Mouse (Mus musculus): ENCODE results near the gene Sec61b.

The Sec61b gene

GRCm38 (mm10) chr4:47473968-47474729 lies at the start of gene Sec61b, which contains the start of gene Alg2:
TSS of gene Sec61b (plus strand) at chr4:47474658.
TSS of gene Alg2 (minus strand) at chr4:47474333.
- DNase-seq (ENCODE audit: low spot score in 2 of 2), result peak; percentile 95 to 98

- no peak for DNase-seq (ENCODE audit: low spot score in 2 of 2)
These were observed 49.1 kb upstream of the Sec61b start for GRCm38 (mm10) chr4:47425247-47425830.

GRCm38 (mm10) chr4:47427606-47428005 lies 46.9 kb upstream of the Sec61b start:
- no peak for DNase-seq (ENCODE audit: low spot score in 2 of 2)

DNA sequence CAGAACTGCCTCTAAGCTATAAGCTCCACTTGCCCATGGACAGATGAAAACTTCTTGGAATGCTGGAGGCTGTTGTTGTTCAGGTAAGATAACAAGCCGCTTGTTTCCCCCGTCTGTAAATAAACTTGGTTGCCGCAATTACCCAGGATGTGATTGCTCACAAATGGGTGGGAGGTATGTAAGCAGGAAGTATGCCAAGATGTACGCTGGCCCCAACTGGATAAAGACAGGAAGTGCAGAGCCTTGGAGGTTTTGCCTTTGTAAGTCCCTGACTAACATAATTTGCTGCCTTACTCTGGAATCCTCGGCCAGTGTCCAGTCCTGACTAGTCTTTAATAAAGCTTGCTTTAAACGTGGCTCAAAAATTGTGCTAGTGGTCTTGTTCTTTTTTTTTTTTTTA lies 43.9 kb upstream of the Sec61b start:
- no peak for DNase-seq (ENCODE audit: low spot score in 2 of 2)

- DNase-seq (ENCODE audit: low spot score in 2 of 2), result no peak
These were observed 43.4 kb upstream of the Sec61b start for GRCm38 (mm10) chr4:47431081-47431480.

DNA sequence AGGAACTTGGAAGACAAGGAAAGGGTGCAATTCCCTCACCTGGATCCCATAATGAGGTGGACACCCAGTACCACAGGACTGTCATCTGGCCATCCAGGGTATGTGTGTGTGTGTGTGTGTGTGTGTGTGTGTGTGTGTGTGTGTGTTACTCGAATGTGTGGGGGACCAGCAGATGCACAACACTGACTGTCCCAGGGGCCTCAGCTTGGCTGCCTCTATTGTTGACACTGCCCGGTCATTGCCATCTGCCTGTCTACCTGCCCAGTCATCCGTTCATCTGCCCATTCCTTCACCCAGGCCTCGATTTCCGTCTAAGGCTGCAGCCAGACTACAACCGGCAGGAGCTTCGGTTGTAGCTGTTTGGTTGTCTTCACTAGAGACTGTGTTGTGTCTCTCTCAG lies 41.7 kb upstream of the Sec61b start:
- DNase-seq (ENCODE audit: low spot score in 2 of 2), result no peak

DNA sequence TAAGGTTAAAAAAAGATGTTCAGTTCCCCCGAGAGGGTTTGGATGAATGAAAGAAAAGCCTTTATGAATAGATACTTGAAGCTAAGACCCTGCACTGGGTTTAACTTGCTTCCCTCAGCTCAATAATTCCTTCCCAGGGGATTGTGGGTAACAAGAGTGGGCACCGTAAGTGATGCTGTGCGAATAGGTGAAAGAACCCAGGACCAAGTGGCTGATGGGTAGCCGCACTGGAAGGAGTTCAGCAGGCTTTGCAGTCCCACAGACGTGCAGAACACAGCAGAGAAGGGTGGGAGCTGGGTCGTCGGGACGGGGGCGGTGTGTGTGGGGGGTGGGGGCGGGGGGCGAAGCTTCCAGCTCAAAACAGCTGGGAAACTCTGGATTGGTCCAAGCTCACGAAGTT lies 39.3 kb upstream of the Sec61b start:
- no peak for DNase-seq (ENCODE audit: low spot score in 2 of 2)

GRCm38 (mm10) chr4:47435566-47436360 lies 38.7 kb upstream of the Sec61b start:
- DNase-seq (ENCODE audit: low spot score in 2 of 2), result no peak

- DNase-seq (ENCODE audit: low spot score in 2 of 2), result peak; percentile 92 to 94
These were observed 36.8 kb upstream of the Sec61b start for GRCm38 (mm10) chr4:47437365-47438340.

DNA sequence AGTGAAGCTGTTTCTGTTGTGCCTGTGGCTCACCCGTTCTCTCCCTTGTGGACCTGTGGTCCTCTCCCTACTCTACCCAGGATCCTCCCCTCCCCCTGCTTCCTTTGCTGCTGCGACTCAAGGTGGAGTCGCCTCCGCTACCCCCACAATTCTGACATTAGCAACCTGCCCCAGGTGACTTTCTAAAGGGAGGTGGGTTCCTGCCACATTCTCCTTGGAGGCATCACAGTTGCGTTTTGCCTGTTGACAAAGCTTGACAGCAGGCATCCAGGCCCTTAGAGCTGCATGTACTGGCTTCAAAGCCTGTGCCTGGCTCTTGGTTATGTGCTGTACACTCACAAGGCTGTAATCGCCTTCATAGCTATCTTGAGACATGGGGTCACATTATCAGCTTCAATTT lies 35.5 kb upstream of the Sec61b start:
- DNase-seq (ENCODE audit: low spot score in 2 of 2), result no peak

DNA sequence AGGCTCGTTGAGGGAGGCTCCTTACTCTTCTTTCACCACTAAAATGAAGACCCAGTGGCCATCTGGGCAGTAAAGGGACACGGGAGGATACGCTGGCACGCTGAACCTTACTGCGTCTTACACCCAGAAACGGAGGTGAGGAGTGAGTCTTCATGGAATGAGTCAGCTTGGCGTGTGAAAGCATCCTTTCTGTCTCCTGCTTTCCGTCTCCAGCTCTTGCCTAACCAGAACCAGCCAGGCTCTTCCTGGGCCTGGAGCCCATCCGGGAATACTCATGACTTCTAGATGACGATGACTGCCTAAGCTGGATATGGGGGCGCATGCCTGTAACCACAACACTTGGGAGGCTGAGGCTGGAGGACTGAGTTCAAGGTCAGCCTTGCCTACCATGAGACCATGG lies 33.5 kb upstream of the Sec61b start:
- peak in 1 of 2 experiments; percentile 33 for DNase-seq (ENCODE audit: low spot score in 2 of 2)

DNA sequence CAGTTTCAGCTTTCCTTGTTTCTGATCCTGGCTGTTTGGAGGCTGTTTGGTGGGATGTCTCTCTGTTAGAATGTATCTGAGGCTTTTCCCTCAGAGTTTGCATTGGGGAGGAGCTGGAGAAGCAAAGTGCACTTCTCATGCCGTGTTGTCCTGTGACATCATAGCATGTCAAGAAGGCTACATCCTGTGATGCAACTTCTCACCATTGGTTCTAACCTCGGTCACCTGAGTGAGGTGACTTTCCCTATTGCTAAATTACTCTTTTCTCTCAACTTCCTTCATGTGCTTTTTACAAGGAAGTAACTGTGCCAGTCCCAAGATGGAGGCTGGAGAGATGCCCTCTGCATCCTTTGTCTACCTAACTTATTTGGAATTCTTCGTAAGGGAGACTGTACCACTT lies 25.9 kb upstream of the Sec61b start:
- no peak for DNase-seq (ENCODE audit: low spot score in 2 of 2)

GRCm38 (mm10) chr4:47449116-47449515 lies 25.3 kb upstream of the Sec61b start:
- no peak for DNase-seq (ENCODE audit: low spot score in 2 of 2)

- DNase-seq (ENCODE audit: low spot score in 2 of 2), result no peak
These were observed 24.6 kb upstream of the Sec61b start for GRCm38 (mm10) chr4:47449586-47450522.

DNA sequence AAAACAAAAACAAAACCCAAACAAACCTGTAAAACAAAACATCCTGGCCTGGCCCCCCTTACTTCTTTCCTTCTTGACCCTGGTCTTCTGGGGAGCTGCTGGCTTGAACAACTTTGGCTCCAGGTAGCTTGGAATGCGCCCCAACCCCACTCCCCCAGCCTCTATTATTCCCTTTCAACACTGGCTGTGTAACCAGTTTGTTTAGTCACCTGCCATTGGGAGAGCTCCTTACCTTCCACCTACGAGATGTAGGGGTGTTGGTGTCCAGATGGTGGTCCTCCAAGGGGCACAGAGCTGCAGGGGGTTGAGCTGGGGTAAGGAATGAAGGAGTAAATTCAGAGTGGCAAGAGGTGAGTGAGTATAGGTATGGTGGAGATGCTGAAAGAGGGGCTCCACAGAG lies 7.3 kb upstream of the Sec61b start:
- no peak for DNase-seq (ENCODE audit: low spot score in 2 of 2)

GRCm38 (mm10) chr4:47473586-47473967 lies 881 bp upstream of the Sec61b start:
- DNase-seq (ENCODE audit: low spot score in 2 of 2), result peak; percentile 10 to 16

- no peak for DNase-seq (ENCODE audit: low spot score in 2 of 2)
These were observed 529 bp downstream of the Sec61b start for GRCm38 (mm10) chr4:47474730-47475643.

DNA sequence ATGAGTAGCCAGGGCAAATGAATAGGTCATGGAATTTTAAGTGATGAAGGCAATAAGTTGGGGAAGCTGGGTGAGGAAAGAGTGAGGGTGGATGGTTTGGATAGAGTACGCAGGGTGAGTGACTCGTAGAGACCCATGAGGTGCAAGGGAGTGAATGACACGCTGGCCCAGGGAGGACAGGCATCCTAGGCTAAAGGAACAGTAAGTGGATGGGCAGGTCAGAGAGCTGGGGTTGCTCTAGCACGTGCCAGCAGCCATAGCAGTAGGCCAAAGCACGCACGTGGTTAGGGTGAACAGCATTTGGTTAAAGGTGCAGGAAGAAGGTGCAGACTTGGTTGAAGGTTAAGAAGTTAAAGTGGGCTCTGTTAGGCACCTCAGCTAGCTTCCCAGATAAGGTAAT lies 3.1 kb downstream of the Sec61b start:
- no peak for DNase-seq (ENCODE audit: low spot score in 2 of 2)

- no peak for DNase-seq (ENCODE audit: low spot score in 2 of 2)
These were observed 5.6 kb downstream of the Sec61b start for GRCm38 (mm10) chr4:47480095-47480494.
